Mouse (Mus musculus): ENCODE measurements around the gene Ptpn4. TPM values are rescaled to one million over a fixed set of nuclear protein-coding genes. Genes with fewer than 3 reads are reported as not detected.

Gene Ptpn4
- total and polyA plus RNA-seq, 2 experiments from 2014 or later: 7.0 to 46.5 TPM

GRCm38 (mm10) chr1:119790616-119791015 is 46.8 kb downstream of the Ptpn4 start:
- Histone ChIP-seq H3K9ac (replicated peaks; ENCODE audit: low read length, poor library complexity, severe bottlenecking) (no peak overlapping the region), H3K9me3 (ENCODE audit: low read length) (no peaks in the 10 kb centered on the region), H3K4me1 (ENCODE audit: insufficient read depth, low read length) (no peaks in the 10 kb centered on the region), H3K27me3 (ENCODE audit: insufficient read depth, low read length) (no peaks in the 10 kb centered on the region), H3K27ac (ENCODE audit: low read depth, low read length) (no peak overlapping the region), H3K36me3 (ENCODE audit: insufficient read depth, low read length) (no peaks in the 10 kb centered on the region), H3K4me3 (ENCODE audit: low read depth, low read length) (no peak overlapping the region), H3K4me2 (ENCODE audit: low read depth, low read length, poor library complexity, severe bottlenecking) (no peak overlapping the region)
- ATAC-seq (ENCODE audit: low FRiP score) (no peak), DNase-seq (ENCODE audit: low spot score) (no peak)
- WGBS: 86% methylated on average over 1 of the region's 1 CpGs
- no peak for TF ChIP-seq CTCF (IDR thresholded peaks at IDR 0.05)

GRCm38 (mm10) chr1:119775915-119776314 is 61.5 kb downstream of the Ptpn4 start:
- 90% methylated on average over 2 of the region's 2 CpGs for WGBS
- Histone ChIP-seq H3K4me1 (ENCODE audit: insufficient read depth, low read length) (no peaks in the 10 kb centered on the region), H3K36me3 (ENCODE audit: insufficient read depth, low read length) (no peaks in the 10 kb centered on the region), H3K9ac (replicated peaks; ENCODE audit: low read length, poor library complexity, severe bottlenecking) (no peak overlapping the region), H3K4me2 (ENCODE audit: low read depth, low read length, poor library complexity, severe bottlenecking) (no peak overlapping the region), H3K4me3 (ENCODE audit: low read depth, low read length) (no peak overlapping the region), H3K27me3 (ENCODE audit: insufficient read depth, low read length) (no peaks in the 10 kb centered on the region), H3K27ac (ENCODE audit: low read depth, low read length) (no peak overlapping the region), H3K9me3 (ENCODE audit: low read length) (no peaks in the 10 kb centered on the region)
- DNase-seq (ENCODE audit: low spot score) (no peak), ATAC-seq (ENCODE audit: low FRiP score) (no peak)
- no peak for TF ChIP-seq CTCF (IDR thresholded peaks at IDR 0.05)

GRCm38 (mm10) chr1:119735692-119736091 is 101.7 kb downstream of the Ptpn4 start:
- DNase-seq (ENCODE audit: low spot score) (no peak), ATAC-seq (ENCODE audit: low FRiP score) (no peak)
- Histone ChIP-seq H3K4me1 (ENCODE audit: insufficient read depth, low read length) (no peaks in the 10 kb centered on the region), H3K4me2 (ENCODE audit: low read depth, low read length, poor library complexity, severe bottlenecking) (no peak overlapping the region), H3K27ac (ENCODE audit: low read depth, low read length) (no peak overlapping the region), H3K4me3 (ENCODE audit: low read depth, low read length) (no peak overlapping the region), H3K9ac (replicated peaks; ENCODE audit: low read length, poor library complexity, severe bottlenecking) (no peak overlapping the region), H3K9me3 (ENCODE audit: low read length) (peaks cover 2% of the 10 kb centered on the region; the same call in 1 of the 2 replicates), H3K36me3 (ENCODE audit: insufficient read depth, low read length) (peaks cover 6% of the 10 kb centered on the region; the same call in 1 of the 2 replicates), H3K27me3 (ENCODE audit: insufficient read depth, low read length) (no peaks in the 10 kb centered on the region)
- TF ChIP-seq CTCF (IDR thresholded peaks at IDR 0.05): no peak

- peaks cover 4% of the 10 kb centered on the region; the same call in 1 of the 2 replicates for H3K36me3 ChIP-seq (ENCODE audit: insufficient read depth, low read length)
- no peak overlapping the region for H3K27ac ChIP-seq (ENCODE audit: low read depth, low read length)
- H3K4me1 ChIP-seq (ENCODE audit: insufficient read depth, low read length): no peaks in the 10 kb centered on the region
- DNase-seq (ENCODE audit: low spot score) (no peak), ATAC-seq (ENCODE audit: low FRiP score) (no peak)
- H3K27me3 ChIP-seq (ENCODE audit: insufficient read depth, low read length): no peaks in the 10 kb centered on the region
- H3K9me3 ChIP-seq (ENCODE audit: low read length): no peaks in the 10 kb centered on the region
- WGBS: 93% methylated on average over 1 of the region's 1 CpGs
- no peak for TF ChIP-seq CTCF (IDR thresholded peaks at IDR 0.05)
- no peak overlapping the region for H3K9ac ChIP-seq (replicated peaks; ENCODE audit: low read length, poor library complexity, severe bottlenecking)
- no peak overlapping the region for H3K4me3 ChIP-seq (ENCODE audit: low read depth, low read length)
- no peak overlapping the region for H3K4me2 ChIP-seq (ENCODE audit: low read depth, low read length, poor library complexity, severe bottlenecking)
Measured at GRCm38 (mm10) chr1:119734801-119735200, 102.6 kb downstream of the Ptpn4 start.

GRCm38 (mm10) chr1:119731166-119731565 is 106.2 kb downstream of the Ptpn4 start:
- DNase-seq (ENCODE audit: low spot score) (no peak), ATAC-seq (ENCODE audit: low FRiP score) (no peak)
- Histone ChIP-seq H3K36me3 (ENCODE audit: insufficient read depth, low read length) (no peaks in the 10 kb centered on the region), H3K9me3 (ENCODE audit: low read length) (no peaks in the 10 kb centered on the region), H3K27ac (ENCODE audit: low read depth, low read length) (no peak overlapping the region), H3K27me3 (ENCODE audit: insufficient read depth, low read length) (no peaks in the 10 kb centered on the region), H3K4me3 (ENCODE audit: low read depth, low read length) (no peak overlapping the region), H3K4me2 (ENCODE audit: low read depth, low read length, poor library complexity, severe bottlenecking) (no peak overlapping the region), H3K9ac (replicated peaks; ENCODE audit: low read length, poor library complexity, severe bottlenecking) (no peak overlapping the region), H3K4me1 (ENCODE audit: insufficient read depth, low read length) (no peaks in the 10 kb centered on the region)
- no peak for TF ChIP-seq CTCF (IDR thresholded peaks at IDR 0.05)
- 92% methylated on average over 2 of the region's 2 CpGs for WGBS

GRCm38 (mm10) chr1:119713017-119713416 is 124.4 kb downstream of the Ptpn4 start:
- Histone ChIP-seq H3K27me3 (ENCODE audit: insufficient read depth, low read length) (no peaks in the 10 kb centered on the region), H3K4me3 (ENCODE audit: low read depth, low read length) (no peak overlapping the region), H3K27ac (ENCODE audit: low read depth, low read length) (no peak overlapping the region), H3K4me2 (ENCODE audit: low read depth, low read length, poor library complexity, severe bottlenecking) (no peak overlapping the region), H3K36me3 (ENCODE audit: insufficient read depth, low read length) (no peaks in the 10 kb centered on the region), H3K9ac (replicated peaks; ENCODE audit: low read length, poor library complexity, severe bottlenecking) (no peak overlapping the region), H3K4me1 (ENCODE audit: insufficient read depth, low read length) (no peaks in the 10 kb centered on the region), H3K9me3 (ENCODE audit: low read length) (no peaks in the 10 kb centered on the region)
- no peak for DNase-seq (ENCODE audit: low spot score)
- no peak for ATAC-seq (ENCODE audit: low FRiP score)
- WGBS: 92% methylated on average over 2 of the region's 2 CpGs
- TF ChIP-seq CTCF (IDR thresholded peaks at IDR 0.05): no peak
